Mouse (Mus musculus) heart, embryonic 16.5 days (tissue): ENCODE data around the gene Ubqln4. TPM values are rescaled to one million over a fixed set of nuclear protein-coding genes. Genes with fewer than 3 reads are reported as not detected.

Experiments used
- ATAC-seq: fragments of 200-750 bp; cut with Nextera tagmentation; replicated peaks from 2 replicates; pipeline ENCODE4 v1.8.0; 2017; ENCODE audit warnings: moderate number of reproducible peaks; ENCODE audit not compliant: insufficient read depth, low FRiP score; ENCODE audit errors: extremely low read depth
- H3K27ac ChIP-seq: fragments of 300-500 bp; sonication (generic); 2 replicates; pipeline ENCODE4 v1.5.1; 2014; ENCODE audit warnings: mild to moderate bottlenecking, low read length, control low read depth, moderate library complexity
- H3K27me3 ChIP-seq: fragments of 300-500 bp; sonication (generic); 2 replicates; pipeline ENCODE4 v1.6.1; 2014; ENCODE audit warnings: low read length, mixed read lengths; ENCODE audit not compliant: control insufficient read depth, insufficient read depth
- H3K36me3 ChIP-seq: fragments of 300-500 bp; sonication (generic); 2 replicates; pipeline ENCODE4 v1.6.1; 2014; ENCODE audit not compliant: control insufficient read depth, insufficient read depth
- H3K4me1 ChIP-seq: fragments of 300-500 bp; sonication (generic); 2 replicates; pipeline ENCODE4 v1.6.1; 2014; ENCODE audit warnings: low read length, mixed read lengths; ENCODE audit not compliant: control insufficient read depth, insufficient read depth
- H3K4me2 ChIP-seq: fragments of 300-500 bp; sonication (generic); 2 replicates; pipeline ENCODE4 v1.6.1; 2014; ENCODE audit warnings: low read depth, mild to moderate bottlenecking, control low read depth, low read length
- H3K4me3 ChIP-seq: fragments of 300-500 bp; sonication (generic); 2 replicates; pipeline ENCODE4 v1.5.1; 2014; ENCODE audit warnings: mild to moderate bottlenecking, control low read depth, low read length
- H3K9ac ChIP-seq: fragments of 300-500 bp; sonication (generic); 2 replicates; pipeline ENCODE4 v1.6.1; 2014; ENCODE audit warnings: low read length, control low read depth
- H3K9me3 ChIP-seq: fragments of 300-500 bp; sonication (generic); replicated peaks from 2 replicates; pipeline ENCODE4 v1.6.1; 2016; ENCODE audit warnings: low read length; ENCODE audit not compliant: control insufficient read depth
- WGBS: fragments of 180-500 bp; shearing (Covaris S2); extraction: QIAGEN DNeasy Blood & Tissue Kit; methylation state at CpG from one replicate; pipeline ENCODE4 v1.1.7; 2014; 5-methylcytosine and 5-hydroxymethylcytosine counted together
- polyA plus RNA-seq: library from polyadenylated mRNA; unstranded; fragments of >200 nt; fragmentation: Nextera tagmentation; extraction: Ambion mirVana; gene quantifications from 2 replicates; pipeline ENCODE4 v1.2.1, GENCODE M21; 2015

Ubqln4 gene
- polyA plus RNA-seq, 1 experiment from 2014 or later, result 28.8 TPM

- H3K36me3 ChIP-seq, result no peaks in the 10 kb centered on the region
- H3K4me3 ChIP-seq, result peak overlapping the region; percentile 47
- peaks cover 25% of the 10 kb centered on the region for H3K4me1 ChIP-seq
- H3K9ac ChIP-seq, result peak overlapping the region; percentile 65
- no peaks in the 10 kb centered on the region for H3K27me3 ChIP-seq
- peak overlapping the region; percentile 78 for H3K4me2 ChIP-seq
- peak; percentile 88 for ATAC-seq
- peak overlapping the region; percentile 23; the same call in 1 of the 2 replicates for H3K27ac ChIP-seq
- no peaks in the 10 kb centered on the region for H3K9me3 ChIP-seq
- under 1% methylated on average over 20 of the region's 20 CpGs for WGBS
Measured at GRCm38 (mm10) chr3:88607065-88607757, 53.7 kb downstream of the Ubqln4 start.

GRCm38 (mm10) chr3:88607758-88608138 is 54.2 kb downstream of the Ubqln4 start:
- no peak overlapping the region; the same call in 1 of the 2 replicates for H3K27ac ChIP-seq
- 17% methylated on average over 10 of the region's 10 CpGs for WGBS
- peak; percentile 1; the same call in 1 of the 2 replicates for ATAC-seq

GRCm38 (mm10) chr3:88609066-88609465 is 55.5 kb downstream of the Ubqln4 start:
- H3K4me1 ChIP-seq, result peaks cover 18% of the 10 kb centered on the region
- no peaks in the 10 kb centered on the region for H3K9me3 ChIP-seq
- no peak overlapping the region for H3K4me2 ChIP-seq
- 0 out of 2 replicates have a peak overlapping the region, but pooled peaks have one; percentile 42 for H3K27ac ChIP-seq
- H3K9ac ChIP-seq, result no peak overlapping the region
- 58% methylated on average over 4 of the region's 4 CpGs for WGBS
- H3K36me3 ChIP-seq, result no peaks in the 10 kb centered on the region
- no peaks in the 10 kb centered on the region for H3K27me3 ChIP-seq
- no peak overlapping the region for H3K4me3 ChIP-seq
- ATAC-seq, result no peak

More at GRCm38 (mm10) chr3:88607758-88608138, 54.2 kb downstream of the Ubqln4 start:
- Histone ChIP-seq H3K27me3 (no peaks in the 10 kb centered on the region), H3K9ac (peak overlapping the region; percentile 50), H3K4me2 (peak overlapping the region; percentile 78), H3K9me3 (no peaks in the 10 kb centered on the region), H3K4me3 (peak overlapping the region; percentile 47), H3K36me3 (no peaks in the 10 kb centered on the region), H3K4me1 (peaks cover 25% of the 10 kb centered on the region)

GRCm38 (mm10) chr3:88614418-88614817 is 60.9 kb downstream of the Ubqln4 start:
- Histone ChIP-seq H3K36me3 (no peaks in the 10 kb centered on the region), H3K27ac (no peak overlapping the region), H3K4me3 (no peak overlapping the region), H3K9me3 (no peaks in the 10 kb centered on the region), H3K4me2 (no peak overlapping the region), H3K9ac (no peak overlapping the region), H3K27me3 (no peaks in the 10 kb centered on the region), H3K4me1 (peaks cover 28% of the 10 kb centered on the region)
- WGBS, result 53% methylated on average over 8 of the region's 8 CpGs
- ATAC-seq, result no peak

GRCm38 (mm10) chr3:88615117-88615516 is 61.6 kb downstream of the Ubqln4 start:
- Histone ChIP-seq H3K27ac (no peak overlapping the region), H3K4me3 (no peak overlapping the region), H3K9me3 (no peaks in the 10 kb centered on the region), H3K4me2 (no peak overlapping the region), H3K9ac (no peak overlapping the region), H3K27me3 (no peaks in the 10 kb centered on the region), H3K36me3 (no peaks in the 10 kb centered on the region), H3K4me1 (peaks cover 35% of the 10 kb centered on the region)
- 72% methylated on average over 5 of the region's 5 CpGs for WGBS
- ATAC-seq, result no peak

- Histone ChIP-seq H3K27me3 (no peaks in the 10 kb centered on the region), H3K9me3 (no peaks in the 10 kb centered on the region), H3K4me3 (peak overlapping the region; percentile 22), H3K27ac (peak overlapping the region; percentile 77), H3K9ac (peak overlapping the region; percentile 53), H3K4me2 (peak overlapping the region; percentile 47), H3K4me1 (peaks cover 38% of the 10 kb centered on the region), H3K36me3 (no peaks in the 10 kb centered on the region)
- 0 out of 2 replicates have a peak, but pooled peaks have one; percentile 7 for ATAC-seq
- WGBS, result 40% methylated on average over 9 of the region's 9 CpGs
Measured at GRCm38 (mm10) chr3:88615902-88616391, 62.4 kb downstream of the Ubqln4 start.

- ATAC-seq, result no peak
- Histone ChIP-seq H3K4me3 (peak overlapping the region; percentile 22), H3K9ac (peak overlapping the region; percentile 53; the same call in 1 of the 2 replicates), H3K4me1 (peaks cover 38% of the 10 kb centered on the region), H3K9me3 (no peaks in the 10 kb centered on the region), H3K4me2 (peak overlapping the region; percentile 47), H3K27ac (peak overlapping the region; percentile 77), H3K36me3 (no peaks in the 10 kb centered on the region), H3K27me3 (no peaks in the 10 kb centered on the region)
- WGBS, result 74% methylated on average over 3 of the region's 3 CpGs
Measured at GRCm38 (mm10) chr3:88616951-88617500, 63.5 kb downstream of the Ubqln4 start.

- WGBS, result 62% methylated on average over 8 of the region's 8 CpGs
- Histone ChIP-seq H3K36me3 (no peaks in the 10 kb centered on the region), H3K27me3 (no peaks in the 10 kb centered on the region), H3K4me2 (peak overlapping the region; percentile 26), H3K9ac (no peak overlapping the region), H3K27ac (peak overlapping the region; percentile 61; the same call in 1 of the 2 replicates), H3K4me1 (peaks cover 38% of the 10 kb centered on the region), H3K4me3 (peak overlapping the region; percentile 5; the same call in 1 of the 2 replicates), H3K9me3 (no peaks in the 10 kb centered on the region)
- ATAC-seq, result no peak
Measured at GRCm38 (mm10) chr3:88618074-88618871, 64.7 kb downstream of the Ubqln4 start.
